Mouse (Mus musculus): ENCODE data around the gene Cacna1a.
A peak's percentile ranks its signal among the peaks of the same experiment; 100 is the strongest.
"Not testable (repeated sequence)": the region's sequence is repeated elsewhere in the genome, so short reads cannot be mapped to it uniquely, and the experiment has no call there.

The Cacna1a gene

GRCm38 (mm10) chr8:84474456-84474855 is 86.2 kb downstream of the Cacna1a start:
- DNase-seq (ENCODE audit: low spot score), result no peak

- no peak for DNase-seq (ENCODE audit: low spot score)
Observed at GRCm38 (mm10) chr8:84477341-84477740, 89.1 kb downstream of the Cacna1a start.

- DNase-seq (ENCODE audit: low spot score), result no peak
Observed at GRCm38 (mm10) chr8:84483004-84483403, 94.8 kb downstream of the Cacna1a start.

- DNase-seq (ENCODE audit: low spot score), result no peak
Observed at GRCm38 (mm10) chr8:84485366-84485765, 97.1 kb downstream of the Cacna1a start.

GRCm38 (mm10) chr8:84485864-84486263 is 97.6 kb downstream of the Cacna1a start:
- no peak for DNase-seq (ENCODE audit: low spot score)

- DNase-seq (ENCODE audit: low spot score), result no peak
Observed at GRCm38 (mm10) chr8:84489223-84489622, 101.0 kb downstream of the Cacna1a start.

- DNase-seq (ENCODE audit: low spot score), result no peak
Observed at GRCm38 (mm10) chr8:84494541-84495084, 106.4 kb downstream of the Cacna1a start.

GRCm38 (mm10) chr8:84501181-84501580 is 112.9 kb downstream of the Cacna1a start:
- DNase-seq (ENCODE audit: low spot score), result no peak

GRCm38 (mm10) chr8:84501671-84502308 is 113.5 kb downstream of the Cacna1a start:
- DNase-seq (ENCODE audit: low spot score), result peak; percentile 8

GRCm38 (mm10) chr8:84502638-84503037 is 114.4 kb downstream of the Cacna1a start:
- DNase-seq (ENCODE audit: low spot score), result no peak

GRCm38 (mm10) chr8:84507220-84507619 is 119.0 kb downstream of the Cacna1a start:
- no peak for DNase-seq (ENCODE audit: low spot score)

GRCm38 (mm10) chr8:84509764-84510163 is 121.5 kb downstream of the Cacna1a start:
- DNase-seq (ENCODE audit: low spot score), result not testable (repeated sequence)

GRCm38 (mm10) chr8:84511621-84512020 is 123.4 kb downstream of the Cacna1a start:
- DNase-seq (ENCODE audit: low spot score), result no peak

GRCm38 (mm10) chr8:84513765-84514164 is 125.5 kb downstream of the Cacna1a start:
- DNase-seq (ENCODE audit: low spot score), result no peak

GRCm38 (mm10) chr8:84518180-84518579 is 129.9 kb downstream of the Cacna1a start:
- DNase-seq (ENCODE audit: low spot score), result no peak

GRCm38 (mm10) chr8:84518720-84519119 is 130.5 kb downstream of the Cacna1a start:
- no peak for DNase-seq (ENCODE audit: low spot score)

GRCm38 (mm10) chr8:84519767-84520626 is 131.8 kb downstream of the Cacna1a start:
- DNase-seq (ENCODE audit: low spot score), result no peak

GRCm38 (mm10) chr8:84520999-84521398 is 132.8 kb downstream of the Cacna1a start:
- DNase-seq (ENCODE audit: low spot score), result no peak

- no peak for DNase-seq (ENCODE audit: low spot score)
Observed at GRCm38 (mm10) chr8:84528036-84528435, 139.8 kb downstream of the Cacna1a start.

GRCm38 (mm10) chr8:84529548-84529947 is 141.3 kb downstream of the Cacna1a start:
- DNase-seq (ENCODE audit: low spot score), result no peak

GRCm38 (mm10) chr8:84532725-84533124 is 144.5 kb downstream of the Cacna1a start:
- DNase-seq (ENCODE audit: low spot score), result no peak

- DNase-seq (ENCODE audit: low spot score), result no peak
Observed at GRCm38 (mm10) chr8:84533341-84533740, 145.1 kb downstream of the Cacna1a start.

GRCm38 (mm10) chr8:84536917-84537316 is 148.7 kb downstream of the Cacna1a start:
- DNase-seq (ENCODE audit: low spot score), result no peak

All from ovary, postnatal 36 days (tissue).